In the genomic region with DNA sequence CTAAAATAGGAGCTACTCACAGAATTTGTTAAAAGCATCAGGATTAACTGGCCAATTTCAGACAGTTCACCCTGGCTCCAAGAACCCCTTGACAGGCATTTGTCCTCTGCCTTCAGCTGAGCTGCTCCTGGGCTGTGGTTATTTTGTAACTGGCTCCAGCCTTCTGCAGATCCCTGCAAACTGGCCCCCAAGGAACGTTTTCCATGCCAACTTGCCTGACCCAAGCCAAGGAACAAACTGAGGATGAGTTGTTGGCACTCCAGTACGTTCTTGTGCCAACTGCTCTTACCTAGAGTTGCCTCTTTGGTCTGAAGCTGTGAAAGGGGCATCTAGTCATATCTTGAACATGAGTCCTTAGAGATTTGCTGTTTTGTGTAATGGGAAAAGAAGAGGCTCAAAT, we compare ENCODE assay signal across 9 mouse cellular contexts.
"Had no signal": no experiment of that assay in that cellular context is flagged by ENCODE, and none has a peak within 500 bp of the region (broad histone marks: within the 10 kb centered on the region; RNA-seq: fewer than 3 reads in every experiment).

No protein-coding gene starts in this region.

- H3K27me3 ChIP-seq: intestine, embryonic 15.5 days; liver, embryonic 15.5 days; midbrain, embryonic 13.5 days had no signal

- H3K36me3 ChIP-seq: intestine, embryonic 15.5 days; limb, embryonic 10.5 days; liver, embryonic 15.5 days; midbrain, embryonic 13.5 days had no signal

- H3K4me1 ChIP-seq: intestine, embryonic 15.5 days; limb, embryonic 10.5 days; liver, embryonic 15.5 days; midbrain, embryonic 13.5 days had no signal

- H3K27ac ChIP-seq: intestine, embryonic 15.5 days; layer of hippocampus, adult 2 months; limb, embryonic 10.5 days; liver, embryonic 15.5 days; midbrain, embryonic 13.5 days had no signal

- H3K4me3 ChIP-seq: intestine, embryonic 15.5 days; layer of hippocampus, adult 2 months; limb, embryonic 10.5 days; liver, embryonic 15.5 days; midbrain, embryonic 13.5 days had no signal

- DNase-seq: lung, adult 2 months; lung, postnatal 36 days; right cerebral cortex, postnatal 14 days; thymus, postnatal 36 days had no signal
